Mouse (Mus musculus): Measurements from ENCODE around the gene Zfp791. TPM values are rescaled to one million over a fixed set of nuclear protein-coding genes. Genes with fewer than 3 reads are reported as not detected.
"Not testable (repeated sequence)": the region's sequence is repeated elsewhere in the genome, so short reads cannot be mapped to it uniquely, and the experiment has no call there.

Zfp791 gene
- total RNA-seq (2021) (1 to 10 TPM; 1.6 to 2.0 TPM), polyA plus RNA-seq (2012; rRNA removed) (0.08 and 0.25 TPM in 2 replicates)
- long read RNA-seq = 0 reads

- no peak for DNase-seq
Measured at GRCm38 (mm10) chr8:85122995-85123394, at the start of gene Zfp791. Gene Zfp791, minus strand, starts transcription at chr8:85123095.

- DNase-seq = peak; percentile 49
Measured at GRCm38 (mm10) chr8:85171291-85171690, 48.4 kb upstream of the Zfp791 start.

- DNase-seq = no peak
Measured at GRCm38 (mm10) chr8:85151624-85152023, 28.7 kb upstream of the Zfp791 start, which contains the start of gene Cks1brt. Gene Cks1brt, plus strand, starts transcription at chr8:85151924.

- DNase-seq = no peak
Measured at GRCm38 (mm10) chr8:85142516-85142915, 19.6 kb upstream of the Zfp791 start.

GRCm38 (mm10) chr8:85135690-85136089 lies 12.8 kb upstream of the Zfp791 start:
- not testable (repeated sequence) for DNase-seq

GRCm38 (mm10) chr8:85132335-85132734 lies 9.4 kb upstream of the Zfp791 start:
- DNase-seq = peak; percentile 46

- DNase-seq = no peak
Measured at GRCm38 (mm10) chr8:85123691-85124090, 796 bp upstream of the Zfp791 start.

- not testable (repeated sequence) for DNase-seq
Measured at GRCm38 (mm10) chr8:85120251-85120650, 2.6 kb downstream of the Zfp791 start.

GRCm38 (mm10) chr8:85119052-85119981 lies 3.6 kb downstream of the Zfp791 start:
- DNase-seq = peak; percentile 87

GRCm38 (mm10) chr8:85116984-85117383 lies 5.9 kb downstream of the Zfp791 start:
- no peak for DNase-seq

GRCm38 (mm10) chr8:85115501-85115900 lies 7.4 kb downstream of the Zfp791 start:
- no peak for DNase-seq

- no peak for DNase-seq
Measured at GRCm38 (mm10) chr8:85113241-85113640, 9.7 kb downstream of the Zfp791 start.

GRCm38 (mm10) chr8:85100076-85100665 lies 22.7 kb downstream of the Zfp791 start:
- DNase-seq = no peak

- DNase-seq = no peak
Measured at GRCm38 (mm10) chr8:85096850-85097249, 26.0 kb downstream of the Zfp791 start.

- DNase-seq = no peak
Measured at GRCm38 (mm10) chr8:85096196-85096595, 26.7 kb downstream of the Zfp791 start.

GRCm38 (mm10) chr8:85095566-85095965 lies 27.3 kb downstream of the Zfp791 start:
- no peak for DNase-seq

GRCm38 (mm10) chr8:85095051-85095450 lies 27.8 kb downstream of the Zfp791 start:
- no peak for DNase-seq

GRCm38 (mm10) chr8:85091526-85092090 lies 31.3 kb downstream of the Zfp791 start:
- no peak for DNase-seq

GRCm38 (mm10) chr8:85090856-85091255 lies 32.0 kb downstream of the Zfp791 start:
- DNase-seq = no peak

GRCm38 (mm10) chr8:85088771-85089170 lies 34.1 kb downstream of the Zfp791 start:
- no peak for DNase-seq

GRCm38 (mm10) chr8:85086238-85086637 lies 36.7 kb downstream of the Zfp791 start:
- DNase-seq = no peak

- no peak for DNase-seq
Measured at GRCm38 (mm10) chr8:85084633-85085032, 38.3 kb downstream of the Zfp791 start.

Data from adrenal gland, adult 2 months (tissue).